Mouse (Mus musculus) heart, adult 8-10 months (tissue): ENCODE results near the gene Fam104a. TPM values are rescaled to one million over a fixed set of nuclear protein-coding genes. Genes with fewer than 3 reads are reported as not detected.
"Not testable (repeated sequence)": the region's sequence is repeated elsewhere in the genome, so short reads cannot be mapped to it uniquely, and the experiment has no call there.

Source experiments
- DNase-seq: peaks from one replicate; pipeline ENCODE4 v3.0.0; 2022; ENCODE audit warnings: low spot score
- total RNA-seq, 4 experiments: library from RNA; stranded (reverse); gene quantifications; 2 replicates each; pipeline ENCODE4 v1.2.4; 2022

The Fam104a gene
- total RNA-seq, 4 experiments from 2014 or later, result 15.0 to 16.7 (median 15.8) TPM

DNA sequence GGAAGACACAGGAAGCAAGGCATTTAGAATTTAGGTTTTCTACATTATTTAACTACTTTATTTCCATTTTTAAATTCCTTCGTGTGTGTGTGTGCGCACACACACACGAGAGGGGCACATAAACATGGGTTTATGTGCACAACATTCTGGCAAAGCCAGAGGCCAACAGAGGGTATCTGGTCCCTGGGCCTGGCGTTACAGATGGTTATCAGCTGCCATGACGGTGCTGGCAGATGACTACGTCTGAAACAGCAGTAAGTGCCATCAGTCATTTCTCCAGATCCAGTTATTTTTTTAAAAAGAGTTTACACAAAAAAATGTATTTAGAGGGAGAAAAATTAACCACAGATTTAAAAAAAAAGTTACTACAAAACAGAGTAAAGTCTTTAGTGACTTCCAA, 17.8 kb downstream of the Fam104a start:
- no peak for DNase-seq

DNA sequence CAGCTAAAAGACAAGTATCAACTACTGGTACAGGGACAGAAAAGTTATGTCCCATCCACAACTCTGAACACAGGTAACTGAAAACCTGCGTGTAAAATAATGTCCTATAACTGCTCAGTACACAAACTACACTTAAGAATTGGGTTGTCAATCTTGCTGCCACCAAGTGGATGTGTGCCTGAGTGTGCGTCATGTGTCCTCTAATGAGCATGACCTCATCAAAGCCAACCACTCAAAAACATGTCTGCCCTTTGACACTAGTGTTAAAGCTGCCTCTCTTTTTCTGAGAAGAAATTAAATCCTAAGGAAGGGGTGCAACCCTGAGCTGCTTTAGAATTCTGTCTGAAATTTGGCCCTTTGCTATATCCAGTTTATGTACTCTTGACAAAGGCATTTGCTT, 19.7 kb downstream of the Fam104a start:
- DNase-seq, result no peak

DNA sequence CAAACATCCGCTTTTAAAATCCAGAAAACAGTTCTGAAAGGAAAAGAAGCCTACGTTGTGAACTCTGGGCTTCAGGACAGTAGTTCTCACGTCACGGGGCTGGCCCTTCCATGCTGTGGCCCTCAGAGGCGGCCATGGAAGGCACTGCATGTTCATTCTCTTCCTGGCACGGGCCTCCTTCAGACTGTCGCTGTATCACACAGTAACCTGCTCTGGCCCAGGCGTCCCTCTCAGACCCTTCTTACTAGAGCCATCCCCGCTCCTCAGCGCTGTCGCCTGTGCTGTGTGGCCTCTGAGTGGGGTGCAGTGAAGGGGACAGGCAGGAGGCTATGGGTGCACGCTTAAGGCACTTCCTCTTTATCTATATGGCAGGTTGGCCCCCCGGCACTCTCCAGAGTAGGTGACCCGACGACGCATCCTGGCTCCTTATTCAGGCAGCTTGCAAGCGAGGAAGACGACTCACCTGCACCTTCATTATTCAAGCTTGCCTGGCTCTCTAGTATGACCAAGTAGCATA, 22.1 kb downstream of the Fam104a start:
- DNase-seq, result no peak

DNA sequence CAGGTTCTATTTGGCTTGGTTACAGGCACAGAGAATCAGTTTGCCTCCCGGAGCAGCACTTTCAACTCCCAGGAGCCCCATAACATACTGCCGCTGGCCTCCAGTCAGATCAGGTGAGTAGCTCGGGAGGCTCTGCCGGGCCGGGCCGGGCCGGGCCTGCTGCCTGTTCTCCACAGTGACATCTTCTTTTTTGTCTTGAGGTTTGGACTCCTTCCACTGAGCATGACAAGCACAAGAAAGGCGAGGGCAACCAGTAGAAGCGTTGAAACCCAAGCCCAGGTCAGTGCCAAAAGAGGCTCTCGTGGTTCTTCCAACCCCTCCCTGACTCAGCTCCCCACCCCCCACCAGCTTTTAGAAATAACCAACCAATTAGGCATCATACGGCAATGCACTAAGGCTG, 23.0 kb downstream of the Fam104a start:
- DNase-seq, result no peak

DNA sequence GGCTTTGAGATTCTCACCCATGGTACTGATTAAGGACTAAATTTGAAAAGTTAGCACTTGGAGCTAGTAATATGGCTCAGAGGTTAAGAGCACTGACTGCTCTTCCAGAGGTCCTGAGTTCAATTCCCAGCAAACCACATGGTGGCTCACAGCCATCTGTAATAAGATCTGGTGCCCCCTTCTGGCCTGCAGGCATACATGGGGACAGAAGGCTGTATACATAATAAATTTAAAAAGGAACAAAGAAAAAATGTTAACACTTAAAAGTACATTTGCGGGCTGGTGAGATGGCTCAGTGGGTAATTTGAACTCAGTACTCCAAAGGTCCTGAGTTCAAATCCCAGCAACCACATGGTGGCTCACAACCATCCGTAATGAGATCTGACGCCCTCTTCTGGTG, 23.7 kb downstream of the Fam104a start:
- DNase-seq, result not testable (repeated sequence)

DNA sequence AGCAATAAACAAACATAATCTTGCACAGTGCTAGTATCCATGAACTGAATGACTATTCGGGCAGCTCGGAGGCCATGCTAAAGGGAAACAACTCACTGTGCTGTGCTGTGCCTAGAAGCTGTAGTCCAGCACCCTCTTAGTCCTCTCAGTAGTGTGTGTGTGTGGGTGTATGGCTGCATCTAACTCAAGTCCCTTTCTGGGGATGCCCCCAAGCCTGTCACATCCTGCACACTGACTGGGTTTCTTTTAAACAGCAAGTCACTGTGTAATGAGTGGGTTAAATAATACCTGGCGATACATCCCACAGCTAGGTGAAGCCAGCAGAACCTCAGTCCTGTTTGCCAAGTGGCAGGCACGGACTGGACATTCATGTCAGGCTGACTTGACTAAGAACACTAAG, 25.2 kb downstream of the Fam104a start:
- no peak for DNase-seq

DNA sequence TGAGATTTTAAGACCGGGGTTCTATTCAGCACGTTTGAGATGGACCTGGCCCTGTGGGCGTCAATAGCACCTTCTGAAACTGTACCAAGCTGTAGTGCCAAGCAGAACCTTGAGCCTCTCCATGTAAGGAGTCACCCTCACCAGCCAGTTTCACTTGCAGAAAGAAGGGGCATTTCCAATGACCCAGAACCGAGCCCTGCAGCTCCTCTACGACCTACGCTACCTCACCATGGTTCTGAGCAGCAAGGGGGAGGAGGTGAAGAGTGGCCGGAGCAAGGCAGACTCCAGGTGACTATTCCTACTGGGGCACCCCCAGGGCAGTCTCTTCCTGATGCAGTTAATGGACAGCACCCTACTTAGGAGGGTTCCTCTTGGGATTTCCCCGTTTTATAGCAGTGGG, 25.6 kb downstream of the Fam104a start:
- no peak for DNase-seq

DNA sequence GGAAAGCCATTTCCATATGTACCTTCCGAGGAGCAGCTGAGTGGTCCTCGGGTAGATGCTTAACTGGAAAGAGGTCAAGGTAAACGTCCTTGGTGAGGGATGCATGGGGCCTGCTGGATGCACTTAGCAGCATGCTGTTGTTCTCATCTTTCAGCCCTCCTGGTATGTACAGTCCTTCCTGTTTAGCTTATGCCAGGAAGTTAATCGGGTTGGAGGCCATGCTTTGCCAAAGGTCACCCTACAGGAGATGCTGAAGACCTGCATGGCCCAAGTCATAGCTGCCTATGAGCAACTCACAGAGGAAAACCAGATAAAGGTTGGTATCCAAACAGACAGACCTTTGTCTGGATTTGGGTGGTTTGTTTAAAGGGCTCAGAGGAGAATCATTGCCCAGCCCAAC, 26.7 kb downstream of the Fam104a start:
- DNase-seq, result no peak

DNA sequence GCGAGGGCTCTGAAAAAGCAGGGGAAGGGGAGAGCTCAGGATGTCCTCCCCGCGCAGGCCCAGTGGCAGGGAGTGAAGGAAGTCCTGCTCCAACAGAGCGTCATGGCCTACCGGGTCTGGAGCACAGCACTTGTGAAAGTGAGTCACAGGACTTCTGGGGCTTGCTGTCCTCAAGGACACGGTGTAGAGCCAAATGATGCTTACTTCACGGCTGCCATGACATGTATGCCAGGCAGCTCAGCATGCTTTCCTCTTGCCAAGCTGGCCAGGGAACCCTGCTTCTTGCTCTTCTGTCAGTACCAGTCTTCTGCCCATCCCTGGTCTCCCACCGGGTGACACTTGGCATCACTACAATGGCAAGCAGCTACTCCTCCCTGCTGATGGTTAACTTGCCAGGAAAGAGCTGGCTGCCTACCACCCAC, 27.4 kb downstream of the Fam104a start:
- no peak for DNase-seq

DNA sequence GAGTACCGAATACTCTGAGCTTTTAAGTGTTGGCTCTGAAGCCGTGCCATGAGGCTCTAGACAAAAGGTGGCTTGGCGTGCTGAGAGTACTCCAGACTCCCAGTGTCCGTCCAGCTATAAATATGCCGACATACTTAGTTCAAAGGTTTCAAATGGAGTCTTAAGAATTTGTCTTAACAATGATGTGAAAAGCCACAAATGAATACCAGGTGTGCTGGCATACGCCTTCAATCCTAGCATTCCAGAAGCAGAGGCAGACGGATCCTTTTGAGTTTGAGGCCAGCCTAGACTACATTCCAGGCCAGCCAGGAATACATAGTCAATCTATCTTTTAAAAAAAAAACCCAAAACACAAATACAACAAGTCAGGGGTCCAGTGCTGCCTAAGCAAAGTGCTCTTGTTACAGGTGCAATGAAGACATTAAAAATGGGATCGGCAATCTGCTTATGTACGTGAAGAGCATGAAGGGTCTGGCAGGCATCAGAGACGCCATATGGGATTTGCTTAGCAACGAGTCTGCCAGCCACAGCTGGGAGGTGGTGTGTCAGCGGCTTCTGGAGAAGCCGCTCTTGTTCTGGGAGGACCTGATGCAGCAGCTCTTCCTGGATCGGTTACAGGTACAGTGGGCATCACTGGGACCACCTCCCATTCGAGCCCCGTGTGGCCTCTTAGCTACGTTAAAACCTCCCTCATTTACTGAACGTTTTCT, 29.2 kb downstream of the Fam104a start:
- no peak for DNase-seq

DNA sequence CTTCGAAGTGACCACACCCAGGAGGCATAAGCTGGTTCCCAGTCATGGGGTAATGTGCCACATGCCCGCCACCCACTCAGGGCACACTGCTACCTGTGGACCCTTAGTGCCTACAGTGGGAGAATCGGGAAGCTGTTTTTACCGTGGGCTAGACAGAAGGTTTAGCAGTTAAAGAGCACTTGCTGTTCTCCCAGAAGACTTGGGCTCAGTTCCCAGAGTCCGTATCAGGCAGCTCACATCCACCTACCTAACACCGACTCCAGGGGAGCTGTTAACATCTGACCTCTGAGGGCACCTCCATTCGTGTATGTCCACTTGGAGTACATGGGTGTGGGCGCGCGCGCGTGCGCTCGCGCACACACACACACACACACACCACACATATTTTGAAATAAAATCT, 29.9 kb downstream of the Fam104a start:
- no peak for DNase-seq

DNA sequence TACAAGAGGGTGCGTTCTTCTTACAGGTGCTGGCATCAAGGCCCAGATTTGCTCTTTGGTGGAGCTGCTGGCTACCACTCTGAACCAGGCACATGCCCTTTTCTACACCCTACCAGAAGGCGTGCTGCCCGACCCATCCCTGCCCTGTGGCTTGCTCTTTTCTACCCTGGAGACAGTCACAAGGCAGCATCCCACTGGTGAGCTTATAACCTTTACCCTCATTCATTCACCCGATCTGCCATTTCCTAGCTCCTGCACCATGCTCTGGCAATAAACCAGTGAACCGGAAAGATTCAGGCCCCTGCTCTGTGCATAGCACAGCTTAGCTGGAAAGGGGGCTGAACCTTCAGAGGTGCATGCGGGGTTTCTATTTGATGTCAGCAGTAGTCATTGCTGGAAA, 31.4 kb downstream of the Fam104a start:
- DNase-seq, result no peak

DNA sequence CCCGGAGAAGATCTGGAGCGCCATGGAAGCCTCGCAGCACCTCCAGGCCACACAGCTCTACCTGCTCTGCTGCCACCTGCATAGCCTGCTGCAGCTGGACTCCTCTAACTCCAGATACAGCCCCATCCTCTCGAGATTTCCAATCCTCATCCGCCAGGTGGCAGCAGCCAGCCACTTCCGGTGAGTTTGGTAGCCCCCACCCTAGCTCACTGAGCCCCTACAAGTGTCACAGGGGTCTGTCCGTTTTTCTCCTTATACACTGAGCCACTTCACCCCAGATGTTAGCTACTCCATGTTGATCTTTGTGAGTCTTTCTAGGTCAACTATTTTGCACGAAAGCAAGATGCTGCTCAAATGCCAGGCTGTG, 32.1 kb downstream of the Fam104a start:
- DNase-seq, result no peak

DNA sequence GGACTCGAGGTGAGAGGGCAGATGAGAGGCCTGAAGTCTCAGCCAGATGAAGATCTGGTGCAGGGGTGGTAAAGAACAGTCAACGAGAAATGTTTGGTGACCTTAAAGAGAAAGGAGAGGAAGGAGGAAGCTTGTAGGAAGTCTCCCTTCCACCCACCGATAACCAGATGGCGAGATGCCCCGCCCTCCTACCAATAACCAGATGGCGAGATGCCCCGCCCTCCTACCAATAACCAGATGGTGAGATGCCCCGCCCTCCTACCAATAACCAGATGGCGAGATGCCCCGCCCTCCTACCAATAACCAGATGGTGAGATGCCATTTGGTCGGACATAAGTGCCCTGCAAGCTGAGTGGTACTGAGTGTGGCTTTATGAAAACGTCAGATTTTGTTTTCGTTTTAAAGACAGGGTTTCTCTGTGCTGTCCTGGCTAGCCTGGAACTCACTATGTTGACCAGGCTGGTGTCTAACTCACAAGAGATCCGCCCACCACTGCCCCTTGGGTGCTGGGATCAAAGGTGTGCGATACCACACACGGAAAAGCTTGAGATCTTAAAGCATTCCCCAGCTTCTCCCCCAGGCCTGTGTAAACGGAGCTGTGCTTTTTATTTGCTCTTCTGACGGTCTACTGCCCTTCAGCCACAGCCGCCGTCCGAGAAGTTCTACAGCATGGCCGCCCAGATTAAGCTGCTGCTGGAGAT, 32.6 kb downstream of the Fam104a start:
- DNase-seq, result no peak

DNA sequence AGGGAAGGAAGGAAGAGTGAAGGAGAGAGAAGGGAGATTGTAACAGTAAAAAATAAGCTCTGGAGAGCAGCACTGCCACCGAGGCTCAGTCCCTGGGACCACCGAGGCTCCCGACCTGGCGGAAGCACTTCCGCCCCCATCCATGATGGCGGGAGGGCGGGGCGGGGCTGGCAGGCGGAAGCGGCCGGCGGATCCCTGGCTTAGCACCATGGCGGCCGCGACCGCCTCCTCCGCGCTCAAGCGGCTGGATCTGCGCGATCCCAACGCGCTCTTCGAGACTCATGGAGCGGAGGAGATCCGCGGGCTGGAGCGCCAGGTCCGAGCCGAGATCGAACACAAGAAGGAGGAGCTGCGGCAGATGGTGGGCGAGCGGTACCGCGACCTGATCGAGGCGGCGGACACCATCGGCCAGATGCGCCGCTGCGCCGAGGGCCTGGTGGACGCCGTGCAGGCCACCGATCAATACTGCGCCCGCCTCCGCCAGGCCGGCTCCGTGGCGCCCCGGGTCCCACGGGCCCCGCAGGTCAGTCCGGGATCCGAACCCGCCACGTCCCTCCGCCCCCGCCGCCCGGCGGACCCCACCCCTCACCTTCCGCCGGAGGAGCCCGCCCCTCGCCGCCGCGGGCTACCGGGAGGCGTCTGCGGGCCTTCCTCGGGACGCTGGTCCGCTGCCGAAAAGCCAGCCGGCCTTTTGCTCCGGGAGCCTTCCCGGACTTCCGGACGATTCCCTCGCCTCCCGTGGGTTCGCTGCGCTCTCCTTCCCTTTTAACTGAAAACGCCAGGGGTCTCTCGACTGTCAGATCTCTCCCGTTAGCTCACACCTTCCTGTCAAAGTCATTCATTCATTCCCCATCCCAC, 34.4 kb downstream of the Fam104a start, which contains the start of gene Slc39a11:
TSS of gene Slc39a11 (minus strand) at position 727 of the 858 bp plus-strand sequence.
- DNase-seq, result peak; percentile 39

DNA sequence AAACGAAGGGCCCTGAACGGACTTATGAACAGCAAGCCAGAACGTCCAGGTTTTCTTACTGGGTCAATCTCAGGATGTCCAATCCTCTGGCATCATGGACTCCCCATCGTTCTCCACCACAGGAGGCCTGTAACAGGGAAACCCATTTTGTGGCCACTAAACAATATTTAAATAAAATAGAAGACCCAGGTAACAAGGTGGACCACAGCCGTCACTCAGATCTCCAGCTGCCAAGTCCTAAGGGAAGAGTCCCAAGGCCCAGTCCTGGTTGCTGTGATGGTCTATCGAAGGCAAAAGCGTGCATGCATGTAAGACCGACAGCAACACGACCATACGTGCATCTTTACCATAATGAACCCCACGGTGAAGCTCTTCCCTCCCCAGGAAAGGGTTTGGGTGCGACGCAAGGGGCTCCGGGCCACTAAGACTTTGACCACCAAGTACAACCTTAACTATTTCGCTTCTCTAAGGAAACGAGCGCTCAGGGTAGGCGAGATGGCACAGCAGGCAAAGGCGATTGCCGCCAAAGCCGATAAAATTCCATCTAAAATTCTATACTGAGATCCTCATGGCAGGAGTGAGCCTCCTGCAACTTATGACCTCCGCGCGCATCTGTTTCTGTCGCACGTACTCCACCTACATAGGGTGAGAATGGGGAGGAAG, 35.1 kb downstream of the Fam104a start, which contains the start of gene Cog1:
TSS of gene Cog1 (plus strand) at position 480 of the 663 bp plus-strand sequence.
- peak; percentile 36 for DNase-seq

DNA sequence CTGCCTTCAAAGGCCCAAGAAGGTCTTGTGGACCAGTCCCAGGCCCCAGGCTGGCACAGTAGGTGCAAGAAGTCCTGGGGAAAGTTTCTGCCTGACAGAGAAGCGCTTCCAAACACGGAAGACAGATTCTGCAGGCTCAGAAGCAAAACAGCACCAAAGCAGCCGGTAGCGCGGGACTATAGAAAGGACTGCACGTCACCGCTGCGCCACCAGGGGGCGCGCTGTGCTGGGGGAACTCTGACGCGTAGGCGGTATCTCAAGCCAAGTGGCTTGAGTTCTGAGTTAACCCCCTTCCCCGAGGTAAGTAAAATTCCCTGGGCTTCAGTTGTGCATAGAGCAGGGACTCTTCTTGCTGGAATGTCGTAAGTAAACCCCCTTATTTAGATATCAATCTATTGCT, 35.8 kb downstream of the Fam104a start:
- DNase-seq, result peak; percentile 67

DNA sequence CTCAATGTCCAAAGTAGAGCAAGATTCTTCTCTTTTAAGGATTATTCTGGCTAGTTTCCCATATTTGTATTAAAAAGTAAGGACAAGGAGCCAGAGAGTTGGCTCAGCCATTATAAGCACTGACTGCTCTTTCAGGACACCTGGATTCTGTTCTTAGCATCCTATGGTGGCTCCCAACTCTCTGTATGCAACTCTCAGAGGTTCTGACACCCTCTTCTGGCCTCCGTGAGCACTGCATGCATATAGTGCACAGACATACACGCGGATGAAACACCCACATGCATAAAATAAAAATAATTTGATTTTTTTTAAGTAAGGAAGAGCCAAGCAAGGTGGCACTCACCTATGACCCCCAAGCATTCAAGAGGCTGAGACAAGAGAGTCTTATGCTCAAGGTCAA, 38.8 kb downstream of the Fam104a start:
- no peak for DNase-seq

DNA sequence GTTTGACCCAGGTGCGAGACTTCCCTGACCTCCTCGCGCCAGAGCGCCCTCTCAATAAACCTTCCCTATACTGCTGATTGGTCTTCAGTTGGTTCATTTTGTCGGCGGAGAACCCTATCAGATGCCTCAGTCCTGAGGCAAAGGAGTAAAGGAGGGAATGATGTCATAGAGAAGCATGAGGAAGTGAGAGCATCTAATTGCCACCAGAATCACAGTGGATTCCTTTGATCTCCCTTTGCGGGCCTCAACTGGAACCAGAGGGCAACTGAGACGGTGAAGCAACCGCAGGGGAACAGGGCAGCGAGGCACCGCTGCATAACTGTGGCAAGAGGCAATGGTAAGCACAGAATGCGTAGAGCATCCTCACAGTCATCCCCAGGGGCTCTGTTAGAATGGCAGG, 45.3 kb downstream of the Fam104a start:
- DNase-seq, result no peak

DNA sequence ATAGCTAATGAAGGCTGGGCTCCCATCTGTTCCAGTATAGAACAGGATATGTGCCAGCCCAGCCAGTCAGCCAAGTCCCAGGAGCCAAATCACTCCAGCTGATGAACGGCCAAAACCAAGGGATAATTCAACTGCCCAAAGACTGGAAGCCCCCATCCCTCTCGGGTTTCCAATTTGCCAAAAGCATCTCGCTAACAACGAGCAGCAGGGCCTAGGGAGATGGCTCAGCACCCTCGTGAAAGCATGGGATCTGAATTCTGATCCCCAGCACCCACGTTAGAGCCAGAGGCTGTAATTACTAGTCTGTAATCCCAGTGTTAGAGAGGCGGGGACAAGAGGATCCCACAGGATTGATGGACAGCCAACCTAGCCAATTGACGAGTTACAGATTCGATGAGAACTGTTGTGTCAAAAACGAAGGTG, 49.2 kb downstream of the Fam104a start:
- DNase-seq, result no peak

DNA sequence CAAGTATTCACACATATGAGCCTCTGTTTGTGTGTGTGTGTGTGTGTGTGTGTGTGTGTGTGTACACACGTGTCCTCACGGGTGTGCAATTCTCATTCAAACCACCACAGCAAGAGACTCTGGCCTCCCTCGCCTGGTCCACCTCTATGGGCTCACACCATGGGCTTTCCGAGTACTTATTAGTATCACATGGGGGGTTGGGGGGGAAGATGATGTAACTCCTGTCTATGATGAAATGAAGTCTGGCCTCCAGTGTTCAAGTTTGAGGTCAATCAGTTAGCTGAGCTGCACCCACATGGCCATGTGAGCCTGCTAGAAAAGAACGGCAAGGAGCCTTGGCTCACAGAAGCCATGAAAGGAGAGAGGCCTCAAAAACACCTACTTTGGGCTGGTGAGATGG, 50.6 kb downstream of the Fam104a start:
- no peak for DNase-seq

DNA sequence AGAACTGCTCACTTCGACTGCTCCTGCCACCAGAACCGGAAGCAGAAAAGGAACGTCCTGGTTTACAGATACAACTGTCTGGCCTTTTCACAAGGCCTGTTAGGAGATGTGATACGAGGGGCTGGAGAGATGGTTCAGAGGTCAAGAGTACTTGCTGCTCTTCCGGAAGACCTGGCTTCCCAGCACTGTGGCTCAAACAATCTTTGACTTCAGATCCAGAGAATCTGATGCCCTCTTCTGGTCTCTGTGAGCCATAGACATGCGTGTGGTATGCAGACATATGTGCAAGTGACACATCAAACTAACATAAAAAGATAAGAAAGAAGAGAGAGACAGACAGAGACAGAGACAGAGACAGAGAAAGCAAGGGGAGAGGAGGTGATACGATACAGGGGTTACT, 51.7 kb downstream of the Fam104a start:
- DNase-seq, result no peak
